Mouse (Mus musculus) mesoderm, embryonic 11.5 days (tissue): Measurements from ENCODE around the gene Kctd10.

Experiments used
- DNase-seq: peaks from one replicate; pipeline ENCODE4 v3.0.0-alpha.2; 2012; ENCODE audit warnings: low read depth, low spot score

Kctd10 gene

DNA sequence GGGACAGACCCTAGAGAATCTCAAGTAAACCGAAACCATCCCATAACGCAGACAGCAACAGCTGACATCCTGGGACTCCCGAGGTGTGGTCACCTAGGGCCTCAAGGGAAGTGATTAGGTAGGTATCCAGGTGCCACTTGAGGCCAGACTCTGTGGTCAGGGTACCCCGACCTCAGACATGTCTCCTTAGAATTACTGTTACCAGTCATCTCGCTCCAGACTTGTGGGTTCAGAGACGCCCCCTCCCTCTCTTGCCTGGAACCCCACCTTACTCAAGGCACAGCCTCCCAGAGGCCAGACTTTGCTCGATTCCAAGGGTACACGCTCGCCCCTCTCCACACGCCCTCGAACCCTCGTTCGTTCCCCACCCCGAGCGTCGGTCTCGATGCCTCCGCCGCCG is 545 bp downstream of the Kctd10 start:
- no peak for DNase-seq

DNA sequence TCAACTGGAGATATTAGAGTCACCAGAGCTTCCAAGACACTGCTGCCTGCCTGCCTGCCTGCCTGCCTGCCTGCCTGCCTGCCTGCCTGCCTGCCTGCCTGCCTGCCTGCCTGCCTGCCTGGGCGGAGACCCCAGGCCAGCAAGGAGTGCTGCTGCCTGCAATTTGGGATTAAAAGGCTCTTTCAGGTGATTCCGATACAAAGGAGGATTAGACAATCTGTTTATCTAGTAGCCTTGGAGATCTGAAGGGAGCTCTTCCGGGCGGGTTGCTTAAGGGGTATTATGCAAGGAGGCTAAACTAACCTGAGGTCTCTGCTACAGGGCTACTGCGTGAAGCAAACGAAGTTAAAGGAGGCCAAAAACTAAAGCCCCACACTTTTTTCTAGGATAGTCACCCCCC is 1.4 kb downstream of the Kctd10 start:
- no peak for DNase-seq

DNA sequence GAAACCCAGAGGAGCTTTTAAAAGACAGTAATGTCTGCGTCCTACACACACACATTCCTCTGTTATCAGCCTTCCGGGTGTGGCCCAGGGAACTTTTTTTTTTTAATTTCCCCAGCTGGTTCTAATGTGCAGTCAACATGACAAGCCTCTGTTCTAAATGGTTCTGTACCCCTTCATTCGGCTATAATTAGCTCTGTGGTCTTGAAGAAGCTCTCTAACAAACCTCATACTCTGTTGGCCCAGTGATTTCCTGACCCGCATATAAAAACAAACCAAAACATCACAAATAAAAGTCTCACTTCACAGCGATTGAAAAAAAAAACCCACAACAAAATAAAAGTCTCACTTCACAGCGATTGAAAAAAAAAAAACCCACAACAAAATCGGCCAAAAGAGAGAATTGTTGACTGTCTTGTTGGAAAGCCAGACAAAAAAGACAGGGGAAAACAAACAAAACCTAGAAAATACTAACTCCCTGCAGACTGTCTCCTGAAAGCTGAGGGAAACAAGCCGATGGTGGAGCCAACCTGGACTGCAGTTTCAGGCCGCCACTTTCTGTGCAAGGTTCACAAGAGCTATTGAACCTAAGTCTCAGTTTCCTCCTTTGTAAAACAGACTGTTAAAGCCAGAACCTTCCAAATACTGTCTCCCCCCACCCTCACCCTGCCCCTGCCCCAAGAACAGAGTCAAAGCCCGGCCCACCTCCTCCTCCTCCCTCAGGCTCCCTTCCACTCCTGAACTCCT is 2.0 kb downstream of the Kctd10 start:
- no peak for DNase-seq

DNA sequence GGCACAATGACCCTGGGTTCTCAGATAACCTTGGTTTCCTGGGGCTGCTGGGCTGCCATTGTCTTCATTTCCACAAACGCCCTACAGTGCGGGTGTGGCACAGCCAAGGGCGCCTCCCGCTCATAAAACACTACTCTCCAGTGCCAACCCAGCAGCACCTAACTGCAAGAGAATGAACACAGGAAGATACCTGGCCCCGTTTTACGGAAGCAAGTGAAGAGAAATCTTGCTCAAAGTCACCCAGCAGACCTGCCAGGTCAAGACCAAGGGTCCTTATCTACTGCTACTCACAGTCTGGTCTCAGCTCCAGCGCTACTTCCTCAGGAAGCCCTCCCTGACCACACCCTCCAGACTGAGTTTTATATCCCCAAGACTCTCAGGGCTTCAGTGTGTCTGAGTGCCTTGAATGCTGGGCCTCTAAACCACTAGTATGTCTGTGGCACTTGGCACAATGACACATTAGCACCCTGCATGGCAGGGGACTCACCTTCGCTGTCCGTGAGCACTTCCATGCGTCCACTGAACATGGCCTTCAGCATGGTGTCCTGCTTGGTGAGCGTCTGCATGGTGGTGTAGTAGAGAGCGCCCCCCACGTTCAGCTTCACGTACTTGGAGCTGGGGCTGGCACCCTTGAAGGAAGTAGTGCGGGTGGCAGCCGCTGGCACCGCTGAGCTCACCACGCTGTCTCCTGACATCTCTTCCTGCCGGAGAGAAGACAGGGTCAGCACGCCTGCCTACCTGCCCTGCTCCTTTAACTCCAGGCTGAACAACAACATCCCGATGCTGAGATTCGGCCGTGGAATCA is 5.7 kb downstream of the Kctd10 start:
- DNase-seq = no peak

DNA sequence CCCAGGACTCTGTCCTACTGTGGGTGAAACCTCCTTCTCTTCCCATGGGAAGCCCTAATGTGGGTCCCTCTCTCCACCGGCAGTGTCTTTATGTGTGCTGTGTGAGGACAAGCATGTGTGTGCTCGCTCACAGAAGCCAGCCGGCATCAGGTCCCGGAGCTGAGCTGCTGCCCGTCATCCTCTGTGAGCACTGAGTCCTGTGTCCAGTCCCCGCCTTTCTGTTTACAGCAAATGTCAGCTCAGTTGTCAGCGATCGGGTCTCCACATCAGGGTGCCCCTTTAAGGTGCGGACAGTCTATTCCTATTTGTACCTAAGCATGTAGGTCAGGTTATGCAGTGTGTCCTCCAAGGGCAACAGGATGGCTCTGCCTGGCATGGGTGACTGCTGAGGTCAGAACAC is 6.7 kb downstream of the Kctd10 start:
- DNase-seq = no peak

DNA sequence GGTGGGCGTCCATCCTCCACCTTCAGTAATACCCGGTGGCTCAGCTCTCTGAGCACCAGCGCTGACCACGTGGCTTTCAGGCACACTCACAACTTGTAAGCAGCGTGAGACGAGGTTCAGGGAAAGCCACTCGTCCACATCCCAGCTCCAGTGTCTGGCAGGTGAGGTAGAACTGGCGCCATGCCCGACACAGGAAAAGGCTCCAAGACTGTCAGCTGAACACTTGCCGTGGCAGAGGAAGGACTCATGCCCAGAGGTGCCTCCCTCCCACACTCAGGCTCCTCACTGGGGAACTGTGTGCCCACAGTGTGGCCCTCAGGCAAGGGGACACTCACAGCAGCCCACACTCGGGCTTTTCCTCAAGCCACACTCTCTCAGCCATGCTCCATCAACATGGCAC is 7.1 kb downstream of the Kctd10 start:
- no peak for DNase-seq

DNA sequence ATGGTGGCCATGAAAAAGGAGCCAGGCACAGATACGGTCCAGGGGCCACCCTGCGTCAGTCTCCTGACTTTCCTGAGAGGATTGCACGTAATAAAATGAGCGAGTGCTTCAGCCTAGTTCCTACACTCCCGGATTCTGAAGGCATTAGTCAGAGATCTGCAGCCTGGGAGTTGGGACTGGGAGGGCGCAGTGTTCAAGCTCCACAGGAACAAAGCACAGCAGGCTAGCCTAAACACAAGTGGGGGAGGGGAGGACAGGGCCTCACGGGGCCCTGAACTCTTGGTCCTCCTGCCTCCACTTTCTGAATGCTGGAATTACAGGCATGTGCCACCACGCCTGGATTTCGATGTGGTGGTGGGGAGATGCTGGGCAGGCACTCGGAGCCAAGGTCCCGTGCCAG is 7.7 kb downstream of the Kctd10 start:
- no peak for DNase-seq

DNA sequence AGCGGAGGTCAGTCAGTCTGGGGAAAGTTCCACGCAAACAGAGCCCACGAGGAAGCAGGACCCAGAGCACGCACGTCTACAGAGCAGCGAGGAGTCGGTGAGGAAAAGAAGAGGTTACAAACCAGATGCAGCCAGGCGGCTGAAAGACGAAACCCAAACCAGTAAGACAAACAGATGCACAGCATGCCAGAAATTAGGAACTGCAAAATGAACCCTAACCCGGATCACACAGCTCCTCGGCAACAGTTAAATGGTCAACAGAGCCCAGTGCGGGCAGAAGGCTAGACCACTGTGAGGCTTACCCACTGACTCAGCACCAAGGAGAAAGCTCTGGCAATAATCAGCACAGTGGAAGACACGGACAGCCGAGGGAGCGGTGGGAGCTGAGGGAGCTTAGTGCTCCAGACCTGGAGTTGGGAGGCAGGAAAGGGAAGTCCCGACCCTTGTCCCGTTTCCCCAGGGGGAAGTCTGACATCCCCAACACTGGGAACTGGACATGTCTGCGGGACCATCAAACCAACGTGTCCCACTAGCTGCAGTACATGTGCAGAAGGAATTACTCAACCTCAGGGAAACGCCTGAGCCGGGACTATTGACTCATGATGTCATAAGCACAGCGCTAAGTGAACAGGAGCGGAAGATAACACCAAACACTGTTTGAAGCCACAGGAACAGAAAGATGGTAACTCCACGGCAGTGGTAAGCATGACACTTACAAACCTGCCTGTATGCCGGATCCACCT is 8.4 kb downstream of the Kctd10 start:
- DNase-seq = no peak

DNA sequence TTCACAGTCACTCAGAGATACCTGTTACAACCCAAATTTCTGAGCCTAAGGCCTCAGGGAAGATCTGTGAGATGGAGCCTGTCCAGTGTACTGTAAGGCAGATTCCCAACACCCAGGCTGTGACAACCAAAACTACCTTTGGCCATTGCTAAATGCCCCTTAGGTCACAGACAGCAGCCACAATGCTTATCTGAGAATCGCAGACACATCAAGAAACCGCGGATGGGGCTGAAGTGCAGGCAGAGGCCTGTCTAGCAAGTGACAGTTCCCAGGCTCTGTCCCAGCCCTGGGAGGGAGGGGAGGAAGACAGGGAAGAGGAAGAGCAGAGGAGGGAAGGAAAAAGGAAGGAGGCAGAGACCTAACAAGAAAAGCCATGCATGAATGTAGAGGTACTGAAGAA is 9.0 kb downstream of the Kctd10 start:
- no peak for DNase-seq

DNA sequence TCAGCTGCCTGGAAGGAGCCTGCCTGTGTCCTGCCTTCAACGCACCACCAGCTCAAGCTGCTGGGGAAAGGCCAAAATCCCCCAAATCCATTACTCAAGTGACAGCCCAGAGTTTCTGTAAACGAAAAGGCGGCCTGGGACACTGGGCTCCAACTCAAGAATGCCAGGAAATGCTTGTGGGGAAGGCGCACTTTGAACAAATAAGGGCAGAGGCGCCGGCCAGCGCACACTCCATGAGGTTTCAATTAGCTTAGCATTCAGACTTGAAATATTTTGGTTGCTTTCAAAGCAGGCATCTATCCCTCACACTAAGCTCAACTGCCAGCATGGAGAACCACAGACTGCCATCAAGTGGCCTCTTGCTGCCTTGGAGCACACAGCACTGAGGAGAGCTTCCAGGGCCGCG is 9.9 kb downstream of the Kctd10 start:
- peak; percentile 57 for DNase-seq

DNA sequence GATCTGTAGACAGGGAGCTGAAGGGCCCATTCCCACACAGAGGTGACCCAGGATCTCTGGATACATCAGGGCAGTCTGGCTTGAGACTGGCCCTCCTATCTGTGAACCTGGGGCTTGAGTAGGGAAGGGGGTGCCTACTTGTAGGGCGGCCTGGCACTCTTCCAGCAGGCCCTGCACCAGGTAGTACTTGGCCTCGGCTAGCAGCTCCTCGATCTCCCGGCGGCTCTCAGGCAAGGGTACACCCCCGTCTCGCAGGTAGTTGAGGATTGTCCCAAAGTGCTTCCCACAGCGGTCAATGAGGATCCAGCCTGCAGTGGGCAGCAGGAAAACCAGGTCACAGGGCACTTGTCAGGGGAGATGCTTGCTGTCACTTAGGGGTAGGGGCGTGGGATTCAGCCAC is 10.4 kb downstream of the Kctd10 start:
- no peak for DNase-seq

DNA sequence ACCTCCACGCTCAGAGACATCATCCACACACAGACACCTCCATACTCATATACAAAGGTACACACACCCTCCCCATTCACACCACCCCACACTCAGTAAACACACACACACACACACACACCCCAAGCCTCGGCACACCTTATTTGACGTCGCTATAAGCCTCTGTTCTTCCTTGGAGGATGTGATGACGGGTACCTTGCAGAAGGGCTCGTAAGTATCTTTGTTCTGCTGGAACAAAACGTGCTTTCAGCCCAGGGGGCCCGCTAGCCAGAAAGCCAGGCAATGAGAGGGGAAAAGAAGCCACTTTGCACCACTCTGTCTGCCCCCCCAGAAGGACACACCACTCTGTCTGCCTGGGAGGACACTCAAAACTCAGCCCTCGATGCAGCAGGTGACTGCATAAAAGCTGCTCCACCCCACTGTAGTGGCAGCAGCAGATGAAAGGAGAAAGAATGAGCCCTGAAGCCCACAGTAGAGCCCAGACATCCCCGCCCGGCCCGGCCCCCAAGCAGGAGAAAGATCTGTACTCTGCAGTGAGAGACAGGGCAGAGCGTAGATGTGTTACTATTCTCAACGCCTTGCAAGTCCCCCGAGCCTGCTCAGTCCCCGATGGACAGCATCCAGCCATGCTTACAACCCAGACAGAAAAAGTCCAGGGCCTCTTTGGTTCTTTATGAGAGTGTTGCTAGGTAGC is 11.4 kb downstream of the Kctd10 start:
- no peak for DNase-seq

DNA sequence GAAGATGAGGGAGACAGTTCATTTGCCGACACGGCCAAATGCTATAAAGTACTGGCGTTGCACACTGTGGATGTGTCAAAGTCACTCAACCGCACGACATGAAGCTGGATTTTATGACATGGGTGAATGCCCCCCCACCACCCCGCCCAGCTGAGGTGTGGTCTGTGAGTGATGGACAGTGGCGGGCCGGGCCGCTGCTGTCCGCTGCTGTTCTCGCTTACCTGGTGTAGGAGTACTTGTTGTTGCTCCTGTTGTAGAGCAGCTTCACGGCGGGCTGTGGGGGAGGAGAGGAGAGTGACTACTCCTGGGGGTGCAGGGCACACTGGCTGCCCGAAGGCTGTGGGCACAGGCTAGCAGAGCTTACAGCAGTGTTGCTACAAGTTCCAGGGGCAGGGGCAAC is 12.2 kb downstream of the Kctd10 start:
- no peak for DNase-seq

DNA sequence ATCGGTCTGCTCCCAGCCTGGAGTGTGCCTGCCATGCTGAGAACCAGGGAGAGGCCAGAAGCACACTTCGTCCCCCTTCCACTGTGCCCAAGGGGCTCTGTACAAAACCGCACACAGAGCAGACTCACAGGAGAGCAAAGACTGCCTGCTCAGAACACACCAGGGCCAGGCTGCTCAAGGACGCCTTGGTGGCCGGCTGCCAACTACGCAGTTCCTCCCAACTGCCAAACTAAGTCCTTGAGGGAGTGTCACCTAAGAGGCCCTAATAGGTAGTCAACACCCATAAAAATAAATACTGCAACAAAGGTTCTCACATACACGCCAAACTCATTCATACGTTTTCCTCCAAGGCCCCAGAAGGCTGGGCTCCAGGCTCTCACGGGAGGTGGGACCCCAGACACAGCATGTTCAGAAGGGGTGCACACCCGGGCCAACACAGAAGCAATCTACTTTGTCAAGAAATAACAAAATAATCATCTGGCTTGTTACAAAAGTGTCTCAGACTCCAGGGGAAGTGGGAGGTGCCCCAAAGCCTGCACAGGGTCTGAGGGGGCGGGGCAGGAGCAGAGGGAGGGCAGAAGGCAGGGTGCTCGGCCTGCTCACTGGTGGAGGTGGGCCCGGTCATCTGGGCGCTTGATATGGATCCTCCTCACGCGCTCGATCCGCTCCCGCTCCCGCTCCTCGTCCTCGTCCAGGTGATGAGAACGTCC is 15.1 kb downstream of the Kctd10 start:
- no peak for DNase-seq

DNA sequence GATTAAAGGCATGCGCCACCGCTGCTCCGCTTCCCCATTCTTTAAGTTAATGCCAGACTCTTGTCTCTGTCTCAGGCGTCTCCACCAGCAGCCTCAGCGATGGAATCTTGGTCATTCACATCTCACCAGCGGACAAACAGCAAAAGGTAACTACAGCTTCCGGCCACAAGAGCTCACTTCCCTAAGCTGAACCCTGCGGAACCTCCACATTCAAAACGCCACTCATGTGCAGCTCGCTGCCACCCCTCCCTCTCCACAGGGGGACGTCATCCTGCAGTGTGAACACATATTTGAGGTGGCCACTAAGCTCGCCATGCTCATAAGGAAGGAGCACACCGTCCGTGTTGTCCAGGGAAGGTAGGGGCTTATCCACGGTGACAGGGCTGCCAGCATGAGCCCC is 19.3 kb downstream of the Kctd10 start:
- no peak for DNase-seq

DNA sequence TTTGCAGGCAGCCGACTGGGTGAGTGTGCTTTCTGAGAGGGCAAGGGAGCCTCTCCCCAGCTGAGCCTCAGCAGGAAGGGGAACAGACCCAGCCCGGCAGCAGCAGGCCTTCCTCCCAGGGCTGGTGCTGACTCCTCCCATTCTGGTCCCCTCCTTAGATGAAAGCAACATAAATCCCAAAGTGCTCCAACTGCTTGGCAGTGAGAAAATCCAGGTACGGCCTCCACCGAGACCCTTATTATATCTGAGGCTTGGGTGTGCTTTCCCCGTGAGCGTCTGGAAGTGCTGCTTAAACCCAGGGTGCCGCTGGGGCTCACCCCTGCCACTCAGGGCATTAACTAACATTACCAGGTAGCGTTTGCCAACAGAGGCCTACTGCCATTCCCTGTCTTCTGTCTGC is 20.7 kb downstream of the Kctd10 start:
- no peak for DNase-seq

DNA sequence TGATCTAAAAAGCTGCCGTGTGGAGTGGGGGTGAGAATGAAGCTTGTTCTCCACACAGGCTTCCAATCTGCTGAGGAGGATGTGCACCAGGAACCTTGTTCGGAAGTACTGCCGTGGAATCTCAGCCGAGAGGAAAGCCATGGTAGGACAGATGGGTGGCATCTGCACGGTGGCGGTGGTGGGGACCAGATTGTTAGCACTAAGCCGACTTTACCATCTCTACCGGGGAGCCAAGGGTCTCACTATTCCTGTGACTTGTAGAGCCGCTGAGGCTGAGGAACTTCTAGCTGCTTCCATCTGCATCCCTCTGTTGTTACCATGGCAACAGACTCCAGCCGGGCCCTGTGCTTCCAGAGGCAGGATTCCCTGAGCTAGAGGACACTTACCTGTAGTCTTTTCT is 21.5 kb downstream of the Kctd10 start:
- no peak for DNase-seq

DNA sequence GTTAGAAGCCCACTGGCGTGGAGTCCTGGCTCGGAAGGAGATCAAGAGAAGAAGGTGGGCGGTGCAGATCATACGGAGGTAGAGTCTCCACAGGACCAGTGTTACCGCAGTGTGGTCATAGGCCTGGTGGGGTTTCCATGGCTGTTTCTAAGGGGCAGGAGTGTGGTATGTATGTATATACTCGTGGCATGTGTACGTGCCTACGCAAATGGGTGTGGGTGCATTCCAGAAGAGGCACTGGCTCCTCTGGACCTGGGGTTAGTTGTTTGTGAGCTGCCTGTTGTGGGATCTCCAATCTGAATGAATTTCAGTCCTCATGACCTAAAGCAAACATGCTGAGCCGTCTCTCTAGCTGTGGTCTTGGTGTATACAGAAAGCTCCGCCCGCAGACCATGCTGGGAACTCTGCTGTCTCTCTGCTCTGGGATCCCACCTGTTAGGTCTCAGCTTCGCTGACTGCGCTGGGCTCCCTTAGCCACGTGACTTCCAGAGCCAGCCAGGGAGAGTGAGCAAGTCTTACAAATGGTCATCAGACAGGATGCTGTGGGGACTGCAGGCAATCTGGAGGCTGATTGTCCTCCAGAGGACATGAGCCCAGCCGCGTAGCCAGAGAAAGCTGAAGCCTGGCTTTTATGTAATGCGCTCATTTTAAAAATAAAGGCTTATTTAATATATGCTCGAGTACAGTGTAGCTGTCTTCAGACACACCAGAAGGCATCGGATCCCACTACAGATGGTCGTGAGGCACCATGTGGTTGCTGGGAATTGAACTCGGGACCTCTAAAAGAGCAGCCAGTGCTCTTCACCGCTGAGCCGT is 23.2 kb downstream of the Kctd10 start:
- peak; percentile 41 for DNase-seq

DNA sequence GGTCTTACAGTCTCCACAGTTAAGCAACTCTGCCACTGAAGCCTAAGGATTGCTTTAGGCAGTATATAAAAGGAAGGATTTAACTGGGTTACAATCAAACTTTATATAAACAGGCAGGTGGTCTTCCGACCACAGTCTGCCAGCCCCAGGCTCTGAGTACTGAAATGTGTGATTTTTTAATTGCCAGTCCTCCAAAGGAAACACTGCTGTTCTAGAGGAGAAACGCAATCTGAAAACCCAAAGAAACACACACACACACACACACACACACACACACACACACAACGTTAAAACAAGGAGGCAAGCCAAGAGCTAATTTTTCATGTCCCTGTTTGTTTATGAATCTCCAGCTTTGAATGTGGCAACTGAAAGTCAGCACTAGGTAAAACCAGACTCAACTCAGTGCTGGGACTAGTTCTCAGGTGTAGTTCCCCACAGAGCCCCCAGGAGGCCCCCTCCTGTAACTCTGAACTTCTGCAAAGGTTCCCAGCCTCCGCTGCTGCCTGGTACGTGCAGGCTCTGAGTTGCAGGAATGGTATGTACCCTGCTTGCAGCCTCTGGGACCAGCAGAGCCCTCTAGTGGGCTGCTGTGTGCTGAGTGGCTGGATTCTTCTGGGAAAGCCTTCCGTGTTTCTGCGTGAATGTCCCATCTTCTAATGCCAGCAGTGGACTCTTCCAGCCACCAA is 23.9 kb downstream of the Kctd10 start:
- DNase-seq = peak; percentile 82

DNA sequence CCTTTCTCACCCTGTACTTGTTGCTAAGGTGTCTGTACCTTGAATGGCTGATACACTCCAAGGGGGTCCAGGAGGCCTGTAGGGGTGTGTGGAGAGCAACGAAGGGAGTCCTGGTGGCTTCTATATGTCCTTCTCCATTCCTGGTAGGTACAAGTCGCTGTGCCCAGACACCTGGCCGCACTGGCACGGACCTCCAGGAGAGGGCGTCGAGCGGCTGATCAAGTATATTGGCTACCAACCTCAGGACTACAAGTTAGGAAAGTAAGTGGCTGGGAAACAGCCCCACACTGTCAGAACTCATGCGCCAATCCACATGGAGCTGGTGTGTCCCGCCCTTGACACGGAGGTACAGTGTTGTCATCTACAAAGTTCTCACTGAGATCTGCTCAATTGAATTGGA is 28.8 kb downstream of the Kctd10 start:
- no peak for DNase-seq
